Mouse (Mus musculus) left cerebral cortex, postnatal 36 days (tissue): ENCODE results near the gene C130050O18Rik. TPM values are rescaled to one million over a fixed set of nuclear protein-coding genes. Genes with fewer than 3 reads are reported as not detected.
A peak's percentile ranks its signal among the peaks of the same experiment; 100 is the strongest.

ENCODE experiments used
- DNase-seq, 2 experiments: peaks; one replicate each; pipeline ENCODE4 v3.0.0; 2021 to 2022; ENCODE audit warnings: low spot score in 2 of 2, mixed read lengths in 1 of 2
- intact Hi-C: fragments of 180-260 bp; cut with DNase I; formaldehyde crosslinking; loops from one replicate; pipeline ENCODE4 v1.15.1; 2025
- total RNA-seq, 2 experiments: library from RNA; stranded (reverse); gene quantifications; 2 replicates each; pipeline ENCODE4 v1.2.3; 2021

C130050O18Rik gene
- total RNA-seq = under 1 TPM in 1 of 2 experiments, not detected in 1; 0.27 TPM

DNA sequence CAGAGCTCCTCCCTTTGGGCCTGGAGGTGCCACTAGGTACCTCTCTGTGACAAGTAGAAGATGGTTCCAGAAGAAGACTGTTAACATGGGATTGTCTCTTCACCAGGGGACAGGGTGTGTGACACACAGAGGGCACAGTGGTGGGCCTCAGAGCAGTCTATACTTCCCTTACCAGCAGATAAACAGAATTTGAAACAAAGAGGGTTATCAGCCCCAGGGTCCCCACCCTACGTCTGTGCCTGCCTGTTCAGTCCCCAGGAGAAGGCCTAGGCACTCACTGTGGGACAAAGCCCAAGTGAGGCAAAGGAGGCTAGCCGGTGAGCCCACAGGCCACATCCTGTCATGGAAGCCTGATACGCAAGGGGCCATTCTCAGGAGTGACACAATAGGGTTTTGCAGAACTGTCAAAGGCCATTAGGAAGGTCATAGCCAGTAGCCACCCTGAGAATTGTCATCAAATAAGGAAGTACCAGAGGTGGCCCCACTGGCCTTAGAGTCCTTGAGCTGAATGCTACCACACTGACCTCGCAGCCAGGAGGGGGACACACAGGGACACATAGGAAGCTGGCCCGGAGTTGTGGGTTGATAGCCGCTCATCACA, at the start of gene C130050O18Rik:
TSS of gene C130050O18Rik (plus strand) at position 480 of the 601 bp plus-strand sequence.
- no peak for DNase-seq
- intact Hi-C loops = no loop called here

GRCm38 (mm10) chr5:139358653-139359052, 46.4 kb upstream of the C130050O18Rik start:
- DNase-seq = no peak
- intact Hi-C loops = no loop called here

GRCm38 (mm10) chr5:139359244-139359643, 45.8 kb upstream of the C130050O18Rik start:
- intact Hi-C loops = no loop called here
- no peak for DNase-seq

DNA sequence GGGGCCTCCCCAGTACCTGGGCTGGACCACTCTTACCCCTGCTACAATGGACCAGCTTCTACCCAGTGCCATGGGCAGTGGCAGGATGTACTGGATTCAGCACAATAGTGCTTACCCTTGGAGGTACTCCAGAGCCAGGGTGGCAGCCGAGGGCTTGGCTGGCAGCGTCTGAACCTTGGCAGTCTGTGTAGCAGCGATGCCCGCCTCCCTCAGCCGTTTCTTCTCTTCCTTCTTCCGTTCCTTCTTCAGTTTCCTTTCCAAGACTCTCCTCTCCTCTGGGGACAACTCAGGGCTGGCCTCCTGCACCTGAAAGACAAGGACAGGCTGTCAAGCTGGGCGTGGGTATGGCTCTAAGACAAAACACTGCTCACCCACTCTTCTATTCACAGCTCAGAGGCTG, 41.2 kb upstream of the C130050O18Rik start:
- DNase-seq = no peak
- intact Hi-C loops = loop anchor here (1.0 to 2.0 kb wide), 2 partner anchors 35 to 105 kb away; no protein-coding TSS in a partner anchor

GRCm38 (mm10) chr5:139364260-139364910, 40.7 kb upstream of the C130050O18Rik start:
- intact Hi-C loops = loop anchor here (1.0 to 2.0 kb wide), 2 partner anchors 35 to 104 kb away; no protein-coding TSS in a partner anchor
- peak; percentile 85 to 89 for DNase-seq

- intact Hi-C loops = loop anchor here (1.0 to 2.0 kb wide), 2 partner anchors 34 to 104 kb away; no protein-coding TSS in a partner anchor
- DNase-seq = no peak
Observed at GRCm38 (mm10) chr5:139364911-139365571, 40.0 kb upstream of the C130050O18Rik start.

- intact Hi-C loops = loop anchor here (2.0 kb wide), 1 partner anchor 103 kb away; no protein-coding TSS in a partner anchor
- no peak for DNase-seq
Observed at GRCm38 (mm10) chr5:139365827-139366226, 39.3 kb upstream of the C130050O18Rik start.

GRCm38 (mm10) chr5:139366484-139366883, 38.6 kb upstream of the C130050O18Rik start:
- no peak for DNase-seq
- intact Hi-C loops = no loop called here

DNA sequence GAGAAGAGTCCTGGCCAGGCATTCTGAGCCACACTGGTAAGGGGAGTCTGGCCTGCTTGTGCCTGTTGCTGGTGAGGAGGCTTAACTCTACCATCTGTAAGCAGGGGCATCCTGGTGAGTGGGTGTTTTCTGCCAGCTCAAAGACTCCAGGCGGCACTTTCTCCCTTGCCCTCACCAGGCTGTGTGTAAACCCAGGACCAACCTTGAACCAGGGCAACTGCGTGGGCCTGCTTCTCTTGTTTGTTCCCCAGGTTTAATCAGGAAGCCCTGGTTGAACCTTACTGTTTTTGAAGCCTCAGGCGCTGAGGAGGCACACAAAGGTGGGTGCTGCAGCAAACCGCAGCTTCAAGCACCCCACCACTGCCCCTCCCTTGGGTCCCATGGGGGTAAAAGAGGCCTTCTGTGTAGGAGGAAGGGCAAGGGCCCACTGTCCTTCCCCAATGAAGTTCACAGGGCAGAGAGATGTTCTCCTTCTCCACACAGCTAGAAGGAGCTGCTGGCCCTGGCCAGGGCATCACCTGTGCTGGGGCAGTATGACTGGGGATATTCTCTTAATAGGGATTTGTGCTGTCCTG, 37.1 kb upstream of the C130050O18Rik start:
- intact Hi-C loops = no loop called here
- DNase-seq = no peak

- intact Hi-C loops = no loop called here
- DNase-seq = no peak
Observed at GRCm38 (mm10) chr5:139368638-139369320, 36.3 kb upstream of the C130050O18Rik start.

DNA sequence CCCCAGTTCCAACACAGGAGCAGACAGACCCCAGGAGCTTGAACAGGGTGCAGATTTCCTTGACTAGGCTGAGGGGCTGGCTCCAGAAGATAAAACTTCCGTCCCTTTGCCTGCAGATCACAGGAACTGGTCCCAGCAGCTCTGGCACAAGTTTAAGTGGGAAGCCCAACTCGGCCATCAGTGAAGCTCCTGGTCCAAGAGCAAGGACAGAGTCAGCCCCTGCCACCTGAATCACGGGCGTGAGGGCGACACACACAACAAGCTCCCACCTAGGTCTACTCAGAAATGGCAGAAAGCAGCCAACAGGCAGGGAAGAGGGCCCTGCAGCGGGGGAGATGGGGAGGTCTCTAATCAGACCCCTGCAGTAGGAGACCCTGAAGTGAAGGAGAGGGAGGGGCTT, 34.7 kb upstream of the C130050O18Rik start:
- no peak for DNase-seq
- intact Hi-C loops = no loop called here

DNA sequence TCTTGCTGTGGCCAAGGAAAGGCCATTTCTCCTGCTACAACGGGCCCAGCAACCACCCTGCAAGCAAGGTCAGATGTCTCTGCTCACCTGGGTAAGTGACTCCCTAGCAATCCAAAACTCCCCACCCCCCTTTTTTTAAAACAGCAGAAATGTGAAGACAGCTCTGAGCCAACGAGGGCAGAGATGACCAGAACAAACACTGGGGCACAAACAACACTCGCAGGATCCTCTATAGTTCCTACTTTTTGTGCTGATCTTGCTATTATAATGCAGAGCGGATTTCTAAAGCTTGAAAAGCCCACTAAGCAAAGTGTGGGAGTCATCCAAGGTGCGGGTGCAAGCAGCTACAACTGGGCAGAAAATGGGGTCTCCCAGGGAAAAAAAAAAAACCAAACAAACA, 34.0 kb upstream of the C130050O18Rik start:
- intact Hi-C loops = no loop called here
- DNase-seq = no peak

GRCm38 (mm10) chr5:139371631-139372401, 33.3 kb upstream of the C130050O18Rik start:
- intact Hi-C loops = no loop called here
- DNase-seq = peak; percentile 87

DNA sequence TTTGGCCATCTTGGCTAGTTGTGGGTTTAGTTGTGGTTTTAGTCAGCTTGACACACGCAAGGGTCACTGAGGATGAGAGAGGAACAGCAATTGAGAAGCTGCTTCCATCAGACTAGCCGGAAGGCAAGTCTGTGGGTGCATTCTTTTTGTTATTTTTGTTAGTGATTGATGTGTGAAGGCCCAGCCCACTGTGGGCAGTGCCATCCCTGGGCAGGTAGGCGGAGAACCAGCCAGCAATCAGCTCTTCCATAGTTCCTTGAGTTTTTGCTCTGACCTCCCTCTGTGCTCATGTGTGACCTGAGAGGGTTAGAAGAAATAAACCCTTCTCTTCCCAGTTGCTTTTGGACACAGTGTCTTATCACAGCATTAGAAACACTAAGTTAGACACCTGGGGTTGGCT, 32.0 kb upstream of the C130050O18Rik start:
- intact Hi-C loops = no loop called here
- DNase-seq = no peak

DNA sequence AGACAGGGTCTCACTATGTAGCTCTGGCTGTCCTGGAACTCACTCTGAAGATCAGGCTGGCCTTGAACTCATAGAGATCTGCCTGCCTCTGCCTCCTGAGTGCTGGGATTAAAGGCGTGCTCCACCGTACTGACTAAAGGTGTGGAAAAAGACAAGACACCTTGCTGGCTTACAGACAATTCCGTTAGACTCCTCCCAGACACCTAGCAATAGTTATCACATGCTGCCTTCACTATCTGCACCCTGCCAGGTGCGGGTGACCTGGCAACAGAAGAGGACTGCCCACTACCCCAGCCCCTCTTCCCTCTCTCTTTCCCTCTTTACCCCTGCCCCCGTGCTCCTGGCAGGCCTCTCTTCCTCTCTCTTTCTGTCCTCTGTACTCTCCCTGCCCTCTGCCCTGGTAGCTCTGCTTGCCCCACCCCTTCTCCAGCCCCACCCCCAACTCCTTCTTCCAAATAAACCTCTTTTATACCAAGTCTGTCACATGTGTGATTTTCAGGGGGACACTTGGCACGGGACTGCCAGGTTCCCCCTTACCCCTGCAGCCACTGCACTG, 31.1 kb upstream of the C130050O18Rik start:
- DNase-seq = no peak
- intact Hi-C loops = no loop called here

- intact Hi-C loops = no loop called here
- no peak for DNase-seq
Observed at GRCm38 (mm10) chr5:139374841-139375240, 30.2 kb upstream of the C130050O18Rik start.

DNA sequence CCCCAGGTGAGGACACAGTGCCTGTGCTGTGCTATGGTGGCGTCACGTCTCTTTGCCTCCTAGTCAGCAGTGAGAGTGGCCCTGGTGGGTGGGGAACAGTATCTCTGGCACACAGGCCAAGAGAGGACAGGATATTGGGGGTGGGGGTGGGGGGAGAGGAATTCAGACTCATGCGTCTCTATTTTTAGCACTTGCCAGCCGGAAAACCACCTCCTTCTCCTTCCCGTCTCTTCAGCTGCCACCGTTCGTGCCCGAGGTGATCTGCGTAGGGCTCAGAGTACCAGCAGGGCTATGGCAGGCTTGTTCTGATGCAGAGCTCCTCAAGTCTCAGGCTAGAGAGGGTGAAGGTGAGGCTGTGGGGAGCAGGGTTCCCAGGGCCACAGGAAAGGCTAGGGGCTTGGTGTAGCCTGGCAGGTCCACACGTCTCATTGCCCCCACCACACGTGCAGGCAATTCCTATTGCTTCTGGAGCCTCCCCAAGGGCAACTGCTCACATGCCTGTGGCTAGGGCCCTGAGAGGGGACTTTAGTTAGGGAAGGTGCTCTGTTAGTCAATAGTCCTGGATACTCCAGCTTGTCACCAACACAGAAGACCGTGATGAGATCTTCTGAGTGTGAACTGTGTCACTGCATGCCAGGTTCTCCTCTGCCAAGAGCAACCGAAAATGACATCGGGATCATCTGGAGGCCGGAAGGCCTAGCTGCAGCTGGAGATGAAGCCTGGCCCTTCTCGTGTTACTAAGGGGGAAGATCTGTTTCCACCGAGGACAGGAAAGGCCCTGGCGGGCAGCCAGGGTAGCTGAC, 27.4 kb upstream of the C130050O18Rik start, which contains the start of gene Gpr146:
TSS of gene Gpr146 (plus strand) at position 230 of the 803 bp plus-strand sequence.
- intact Hi-C loops = no loop called here
- DNase-seq = no peak

- intact Hi-C loops = no loop called here
- no peak for DNase-seq
Observed at GRCm38 (mm10) chr5:139378271-139378556, 26.9 kb upstream of the C130050O18Rik start.
